Mouse (Mus musculus) liver, adult 2 months (tissue): ENCODE data around the gene Snhg11.

Experiments
- CTCF ChIP-seq: fragments of 200-500 bp; IDR thresholded peaks from 2 replicates; pipeline ENCODE4 v1.5.1; 2011; ENCODE audit warnings: low read depth, low read length, control low read depth
- POLR2A ChIP-seq: fragments of 200-500 bp; IDR thresholded peaks from 2 replicates; pipeline ENCODE4 v1.6.1; 2011; ENCODE audit warnings: low read length, control low read depth; ENCODE audit not compliant: insufficient read depth; ENCODE audit errors: extremely low read depth

DNA sequence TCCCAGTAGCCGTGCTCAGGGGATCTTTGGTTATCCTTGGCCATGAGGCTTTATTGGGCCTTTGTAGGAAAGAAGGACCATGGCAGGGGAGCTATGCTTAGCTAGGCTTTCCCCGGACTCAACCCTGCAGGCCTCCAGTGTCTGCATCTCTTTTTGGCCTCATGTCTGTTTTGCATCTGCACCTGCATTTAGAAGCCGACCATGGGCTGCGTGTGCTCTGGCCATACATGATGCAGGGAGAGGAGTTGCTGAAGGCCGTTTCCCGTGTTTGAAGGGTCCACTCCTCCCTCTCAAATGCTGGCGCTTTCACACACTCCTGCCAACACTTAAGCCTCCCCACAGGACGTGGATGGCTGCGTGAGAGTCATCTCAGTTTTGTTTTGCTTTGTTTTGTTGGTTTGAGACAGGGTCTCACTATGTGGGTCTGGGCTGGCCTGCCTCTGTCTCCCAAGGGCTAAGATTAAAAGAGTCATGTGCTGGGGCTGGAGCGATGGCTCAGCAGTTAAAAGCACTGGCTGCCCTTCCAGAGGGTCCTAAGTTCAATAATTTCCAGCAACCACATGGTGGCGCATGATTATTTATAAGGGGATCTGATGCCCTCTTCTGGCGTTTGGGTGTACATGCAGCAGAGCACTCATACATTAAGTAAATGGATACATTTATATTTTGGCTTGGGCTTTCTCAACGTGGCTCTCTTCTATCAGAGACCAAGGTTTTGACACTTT, 4.1 kb downstream of the Snhg11 start:
- TF ChIP-seq CTCF (peak; percentile 55), POLR2A (no peak)
